Mouse (Mus musculus) activated CD4-positive, CD25-positive, alpha-beta regulatory T cell, adult 4 months (primary cell): Measurements from ENCODE around the gene Atp11b. TPM values are rescaled to one million over a fixed set of nuclear protein-coding genes. Genes with fewer than 3 reads are reported as not detected.
A peak's percentile ranks its signal among the peaks of the same experiment; 100 is the strongest.

ENCODE experiments used
- ATAC-seq: one replicate; pipeline ENCODE4 v1.8.0; 2017
- polyA plus RNA-seq, 2 experiments: library from polyadenylated mRNA; unstranded; fragments of 100-300 nt; shearing (Covaris generic); gene quantifications; one replicate each; pipeline ENCODE4 v1.2.1; 2017

Gene Atp11b
- polyA plus RNA-seq, result 10 to 100 TPM; 49.9 to 69.1 TPM

- peak; percentile 83 for ATAC-seq
Observed at GRCm38 (mm10) chr3:35753825-35754767, at the start of gene Atp11b. Atp11b (plus strand) TSS chr3:35754106.

- no peak for ATAC-seq
Observed at GRCm38 (mm10) chr3:35704328-35704613, 49.6 kb upstream of the Atp11b start.

- ATAC-seq, result no peak
Observed at GRCm38 (mm10) chr3:35719531-35720205, 34.2 kb upstream of the Atp11b start.

GRCm38 (mm10) chr3:35720801-35721200 is 33.1 kb upstream of the Atp11b start:
- ATAC-seq, result peak; percentile 91

- peak; percentile 56 for ATAC-seq
Observed at GRCm38 (mm10) chr3:35721818-35722446, 32.0 kb upstream of the Atp11b start.

GRCm38 (mm10) chr3:35722811-35723210 is 31.1 kb upstream of the Atp11b start:
- ATAC-seq, result no peak

GRCm38 (mm10) chr3:35723586-35724322 is 30.2 kb upstream of the Atp11b start:
- no peak for ATAC-seq

- no peak for ATAC-seq
Observed at GRCm38 (mm10) chr3:35725096-35725495, 28.8 kb upstream of the Atp11b start.

- ATAC-seq, result no peak
Observed at GRCm38 (mm10) chr3:35726936-35727335, 27.0 kb upstream of the Atp11b start.

- no peak for ATAC-seq
Observed at GRCm38 (mm10) chr3:35729490-35729889, 24.4 kb upstream of the Atp11b start.

GRCm38 (mm10) chr3:35731981-35732777 is 21.7 kb upstream of the Atp11b start:
- ATAC-seq, result peak; percentile 79

- ATAC-seq, result no peak
Observed at GRCm38 (mm10) chr3:35732778-35733147, 21.1 kb upstream of the Atp11b start.

- ATAC-seq, result no peak
Observed at GRCm38 (mm10) chr3:35734509-35734908, 19.4 kb upstream of the Atp11b start.

- no peak for ATAC-seq
Observed at GRCm38 (mm10) chr3:35738071-35738470, 15.8 kb upstream of the Atp11b start.

GRCm38 (mm10) chr3:35745010-35745409 is 8.9 kb upstream of the Atp11b start:
- ATAC-seq, result no peak

- peak; percentile 95 for ATAC-seq
Observed at GRCm38 (mm10) chr3:35746840-35747456, 7.0 kb upstream of the Atp11b start.

- no peak for ATAC-seq
Observed at GRCm38 (mm10) chr3:35750286-35750685, 3.6 kb upstream of the Atp11b start.

GRCm38 (mm10) chr3:35751724-35752123 is 2.2 kb upstream of the Atp11b start:
- ATAC-seq, result no peak

- no peak for ATAC-seq
Observed at GRCm38 (mm10) chr3:35762735-35763134, 8.8 kb downstream of the Atp11b start.

GRCm38 (mm10) chr3:35764637-35765617 is 11.0 kb downstream of the Atp11b start:
- ATAC-seq, result peak; percentile 86
